Mouse (Mus musculus): ENCODE measurements at regions not wholly inside any gene's neighbourhood (a gene's known extent, or its start where the extent isn't known, plus 50 kb on each side); places are given as distances from the start of the nearest gene placed in this dataset.

- no peak for DNase-seq (ENCODE audit: low spot score)
Observed at GRCm38 (mm10) chr4:93935692-93936091, 600.4 kb upstream of the Tusc1 start.

GRCm38 (mm10) chr4:93927117-93927516 lies 591.8 kb upstream of the Tusc1 start:
- no peak for DNase-seq (ENCODE audit: low spot score)

DNA sequence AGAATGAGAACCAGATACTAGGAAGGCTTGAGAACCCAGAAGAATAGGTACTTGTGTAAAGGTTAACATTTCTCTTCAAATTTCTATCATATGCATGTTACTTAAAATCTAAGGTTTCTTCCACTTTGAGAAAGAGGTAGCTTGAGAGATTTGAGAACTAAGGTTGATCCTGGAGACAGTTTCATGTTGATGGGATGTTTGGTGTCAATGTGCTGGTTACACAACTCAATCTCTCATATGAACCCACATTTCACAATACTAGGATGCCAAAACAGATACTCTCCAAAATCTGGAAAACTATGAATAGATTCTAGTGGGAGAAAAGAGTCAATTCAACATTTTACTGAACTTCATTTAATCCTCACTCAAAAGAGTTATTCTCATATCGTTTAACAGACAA lies 589.1 kb upstream of the Tusc1 start:
- DNase-seq (ENCODE audit: low spot score), result no peak

GRCm38 (mm10) chr4:93886631-93887030 lies 551.3 kb upstream of the Tusc1 start:
- DNase-seq (ENCODE audit: low spot score), result no peak

DNA sequence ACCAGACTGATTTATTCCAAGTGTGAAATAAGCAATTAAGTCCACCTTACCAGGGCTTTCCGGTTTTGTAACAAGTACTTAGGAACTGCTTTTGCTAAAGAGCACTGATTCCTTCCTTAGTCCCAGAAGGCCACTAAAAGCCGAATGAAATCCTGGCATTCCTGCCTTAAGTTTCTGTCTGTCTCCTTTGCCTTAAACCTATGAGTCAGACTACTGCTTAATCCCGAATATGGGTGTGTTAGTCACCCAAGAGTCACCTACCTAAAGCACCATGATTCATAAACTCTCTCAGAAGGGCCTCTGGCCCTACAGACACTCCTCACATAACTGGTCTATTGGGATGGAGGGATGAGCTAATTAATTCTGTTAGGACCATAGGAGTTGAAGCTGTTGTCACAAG lies 546.0 kb upstream of the Tusc1 start:
- no peak for DNase-seq (ENCODE audit: low spot score)

DNA sequence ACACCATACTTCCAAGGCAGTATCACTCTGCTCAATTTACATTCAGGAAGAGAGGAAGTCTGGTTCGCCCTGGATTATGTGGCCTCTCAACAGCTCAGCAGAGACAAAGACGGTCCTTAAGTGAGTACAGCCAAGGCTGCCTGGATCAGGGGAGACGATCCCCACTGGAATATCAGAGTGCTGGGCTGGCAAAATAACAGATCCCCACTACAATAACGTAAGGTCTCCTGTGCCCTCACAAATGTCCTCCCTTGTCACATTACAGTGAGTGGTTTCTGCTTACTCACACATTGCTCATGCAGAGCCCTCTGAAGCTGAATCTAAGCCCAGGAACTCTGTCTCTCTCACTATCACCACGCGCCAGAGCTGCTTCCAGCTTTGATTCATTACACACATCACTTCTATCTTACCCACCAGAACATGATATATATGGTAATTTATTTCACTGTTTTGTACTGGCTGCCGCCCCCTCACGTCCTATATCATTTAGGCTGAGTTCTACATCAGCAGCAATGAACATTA lies 544.1 kb upstream of the Tusc1 start:
- no peak for DNase-seq (ENCODE audit: low spot score)

DNA sequence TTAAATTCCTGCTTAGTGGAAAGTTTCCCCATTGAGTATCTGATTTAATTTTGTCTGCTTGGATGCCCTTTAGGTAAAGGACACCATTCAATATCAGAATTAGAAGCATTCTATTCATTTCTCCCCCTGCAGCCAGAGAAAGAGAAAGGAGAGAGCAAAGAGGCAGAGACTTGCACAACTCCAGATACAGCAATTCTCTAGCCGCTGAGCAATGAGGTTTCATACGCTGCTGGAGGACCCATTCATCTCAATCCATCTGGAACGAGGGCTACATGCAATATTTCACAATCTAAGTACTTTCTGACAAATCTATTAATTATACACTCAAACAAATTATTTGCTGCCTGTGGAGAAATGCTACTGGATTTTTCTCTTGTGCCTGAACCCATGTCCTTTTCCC lies 538.0 kb upstream of the Tusc1 start:
- no peak for DNase-seq (ENCODE audit: low spot score)

DNA sequence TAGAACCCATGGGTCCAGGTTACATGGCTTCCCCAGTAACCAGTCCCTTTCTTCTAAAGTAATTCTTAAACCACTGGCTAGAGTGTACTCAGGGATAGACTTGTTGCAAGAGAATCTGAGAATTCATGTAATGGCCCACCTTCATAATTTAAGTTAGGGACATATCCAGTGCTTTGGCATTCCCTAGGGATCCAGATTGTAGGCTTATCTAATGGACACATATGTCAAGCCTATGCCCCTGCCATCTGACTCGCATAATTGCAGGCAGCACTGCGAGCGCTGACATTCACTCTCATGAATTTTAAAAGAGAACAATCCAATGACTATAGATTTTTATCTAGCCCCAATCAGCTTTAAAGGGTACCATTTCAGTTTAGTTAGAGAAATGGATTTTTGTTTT lies 518.1 kb upstream of the Tusc1 start:
- DNase-seq (ENCODE audit: low spot score), result no peak

- no peak for DNase-seq (ENCODE audit: low spot score)
Observed at GRCm38 (mm10) chr4:93849178-93849577, 513.9 kb upstream of the Tusc1 start.

- DNase-seq (ENCODE audit: low spot score), result no peak
Observed at GRCm38 (mm10) chr4:93830701-93831100, 495.4 kb upstream of the Tusc1 start.

GRCm38 (mm10) chr4:93793104-93793503 lies 457.8 kb upstream of the Tusc1 start:
- no peak for DNase-seq (ENCODE audit: low spot score)

GRCm38 (mm10) chr4:93790157-93790556 lies 454.8 kb upstream of the Tusc1 start:
- DNase-seq (ENCODE audit: low spot score), result no peak

GRCm38 (mm10) chr4:93754497-93754896 lies 419.2 kb upstream of the Tusc1 start:
- DNase-seq (ENCODE audit: low spot score), result no peak

DNA sequence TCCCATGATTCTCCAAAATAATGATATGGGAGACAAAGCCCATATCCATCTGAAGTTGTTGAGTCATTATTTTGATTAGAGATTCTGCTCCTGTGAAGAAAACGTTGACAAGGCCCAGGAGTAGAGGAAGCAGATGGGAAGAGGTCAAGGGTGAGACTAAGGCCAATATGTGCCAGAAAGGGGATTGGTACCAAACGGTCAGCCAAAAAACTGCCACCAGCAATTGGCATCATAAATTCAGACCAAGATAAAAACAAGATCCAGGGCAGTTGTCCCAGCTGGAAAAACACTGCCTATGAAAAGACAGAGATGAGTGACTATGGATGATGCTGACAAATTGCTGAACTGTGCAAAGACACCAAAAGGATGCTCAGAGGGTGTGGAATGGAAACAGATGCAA lies 411.0 kb upstream of the Tusc1 start:
- no peak for DNase-seq (ENCODE audit: low spot score)

- no peak for DNase-seq (ENCODE audit: low spot score)
Observed at GRCm38 (mm10) chr4:93713711-93714110, 378.4 kb upstream of the Tusc1 start.

DNA sequence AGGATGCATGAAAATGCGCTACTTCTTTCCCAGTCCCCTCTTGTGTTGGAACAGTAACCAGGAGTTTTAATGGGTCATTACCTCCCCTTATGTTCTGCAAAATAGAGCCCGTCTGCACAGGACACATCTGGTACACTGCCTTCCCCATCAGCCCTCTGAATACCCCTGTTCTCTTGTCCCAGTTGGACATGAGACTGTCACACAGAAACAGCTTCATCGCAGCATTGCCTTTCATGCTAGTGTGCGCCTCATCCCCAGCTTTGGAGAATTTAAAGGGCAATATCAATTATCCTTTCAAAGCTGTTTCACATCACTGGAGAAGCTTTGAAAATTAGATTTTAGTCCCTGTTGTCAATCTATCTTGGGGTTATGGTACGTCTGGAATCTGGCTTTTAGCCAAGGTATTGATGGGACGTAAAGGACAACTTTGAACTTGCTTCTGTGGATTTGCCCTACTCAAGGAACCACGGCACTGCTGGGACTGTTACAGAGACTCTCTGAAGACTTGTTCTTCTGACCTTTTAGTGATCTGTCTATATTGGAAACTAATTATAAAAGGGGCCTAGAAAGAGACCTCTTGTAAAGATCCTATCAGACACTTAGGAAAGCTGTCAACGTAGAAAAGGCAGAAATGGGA lies 341.2 kb upstream of the Tusc1 start:
- no peak for DNase-seq (ENCODE audit: low spot score)

GRCm38 (mm10) chr4:93675739-93676402 lies 340.6 kb upstream of the Tusc1 start:
- DNase-seq (ENCODE audit: low spot score), result no peak

DNA sequence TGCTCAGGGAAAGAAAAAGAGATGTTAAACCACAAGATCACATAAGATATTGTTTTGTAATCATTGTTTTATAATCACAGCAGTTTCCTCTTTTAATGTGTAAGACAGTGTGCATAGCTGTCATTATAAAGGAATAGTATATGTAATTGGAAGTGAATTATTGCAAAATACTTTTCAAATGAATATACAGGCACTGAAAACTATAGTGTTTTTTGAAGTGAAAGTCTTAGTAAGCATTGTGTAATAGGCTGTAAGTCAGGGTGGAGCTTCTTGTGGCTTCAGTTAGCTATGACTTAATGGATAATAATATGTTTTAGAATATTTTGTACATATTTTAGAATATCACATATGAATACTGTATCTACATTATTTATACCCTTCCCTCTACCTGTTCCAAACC lies 333.7 kb upstream of the Tusc1 start:
- no peak for DNase-seq (ENCODE audit: low spot score)

- no peak for DNase-seq (ENCODE audit: low spot score)
Observed at GRCm38 (mm10) chr4:93664293-93664692, 329.0 kb upstream of the Tusc1 start.

DNA sequence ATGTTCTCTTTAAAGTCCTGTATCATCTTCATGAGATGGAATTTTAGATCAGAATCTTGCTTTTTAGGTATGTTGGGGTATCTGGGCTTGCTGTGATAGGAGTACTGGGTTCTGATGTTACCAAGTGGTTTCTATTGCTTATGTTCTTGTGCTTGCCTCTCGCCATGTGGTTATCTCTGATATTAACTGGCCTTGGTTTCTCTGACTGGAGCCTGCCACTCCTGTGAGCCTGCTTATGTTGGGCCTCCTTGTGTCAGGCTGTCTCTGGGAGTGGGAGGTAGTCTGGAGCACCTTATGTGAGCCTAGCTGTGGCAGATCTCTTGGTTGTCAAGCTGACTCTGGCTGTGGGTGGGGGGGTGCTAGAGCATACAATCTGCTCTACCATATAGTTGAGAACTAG lies 302.9 kb upstream of the Tusc1 start:
- DNase-seq (ENCODE audit: low spot score), result no peak

GRCm38 (mm10) chr4:93598474-93598873 lies 263.2 kb upstream of the Tusc1 start:
- DNase-seq (ENCODE audit: low spot score), result no peak

- no peak for DNase-seq (ENCODE audit: low spot score)
Observed at GRCm38 (mm10) chr4:93584328-93584727, 249.0 kb upstream of the Tusc1 start.

DNA sequence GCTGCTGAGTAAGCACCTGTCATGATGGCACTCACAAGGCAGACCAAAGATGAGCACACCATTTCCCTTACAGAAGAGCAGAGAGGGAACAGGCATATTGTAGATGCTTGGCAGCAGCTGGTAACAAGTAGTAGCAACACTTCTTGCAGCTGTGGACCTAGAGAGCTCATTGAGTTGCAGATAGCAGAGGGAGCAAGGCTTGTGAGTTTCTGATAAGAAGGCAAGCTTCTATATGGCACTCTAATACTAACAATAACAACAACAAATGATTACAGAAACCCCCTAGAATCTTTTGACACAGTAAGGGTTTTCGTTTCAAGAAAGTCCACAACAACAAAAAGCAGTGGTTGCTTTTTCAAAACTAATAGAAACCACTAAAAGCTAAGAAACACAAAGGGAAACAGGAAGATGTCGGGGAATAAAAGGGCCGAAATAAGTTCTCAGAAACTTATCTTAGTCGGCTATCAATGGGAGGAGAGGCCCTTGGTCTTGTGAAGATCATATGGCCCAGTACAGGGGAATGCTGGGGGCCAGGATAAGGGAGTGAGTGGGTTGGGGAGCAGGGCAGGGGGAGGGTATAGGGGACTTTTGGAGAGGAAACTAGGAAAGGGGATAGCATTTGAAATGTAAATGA lies 248.5 kb upstream of the Tusc1 start:
- DNase-seq (ENCODE audit: low spot score), result no peak

Measured in yolk sac, embryonic 10.5 days (tissue).